Mouse (Mus musculus) liver, embryonic 14.5 days (tissue): ENCODE results near the gene Gpatch2. TPM values are rescaled to one million over a fixed set of nuclear protein-coding genes. Genes with fewer than 3 reads are reported as not detected.

Experiments used
- ATAC-seq: fragments of 200-750 bp; cut with Nextera tagmentation; 2 replicates; pipeline ENCODE4 v1.8.0; 2017; ENCODE audit warnings: moderate number of reproducible peaks, mild to moderate bottlenecking, moderate library complexity; ENCODE audit not compliant: insufficient read depth
- DNase-seq, 3 experiments: peaks; one replicate each; pipeline ENCODE4 v3.0.0-alpha.2; 2012 to 2013; ENCODE audit warnings: low read depth in 3 of 3, low spot score in 3 of 3
- H3K27ac ChIP-seq: fragments of 300-500 bp; sonication (generic); 2 replicates; pipeline ENCODE4 v1.5.1; 2014; ENCODE audit warnings: moderate library complexity, mild to moderate bottlenecking, control low read depth, inconsistent platforms
- H3K27me3 ChIP-seq: fragments of 300-500 bp; sonication (generic); 2 replicates; pipeline ENCODE4 v1.6.1; 2014; ENCODE audit warnings: mild to moderate bottlenecking, low read length, moderate library complexity; ENCODE audit not compliant: control insufficient read depth, insufficient read depth
- H3K36me3 ChIP-seq: fragments of 300-500 bp; sonication (generic); replicated peaks from 2 replicates; pipeline ENCODE4 v1.6.1; 2014; ENCODE audit warnings: low read depth; ENCODE audit not compliant: control insufficient read depth, insufficient read depth
- H3K4me1 ChIP-seq, 2 experiments: fragments of 200-500 bp in 1 of 2; fragments of 300-500 bp in 1 of 2; sonication (generic) in 1 of 2; replicated peaks; 2 replicates each; pipeline ENCODE4 v1.6.1; 2012 to 2014; ENCODE audit warnings: antibody characterized with exemption in 1 of 2, inconsistent platforms in 1 of 2, low read length in 1 of 2; ENCODE audit not compliant: control insufficient read depth in 2 of 2, insufficient read depth in 2 of 2
- H3K4me2 ChIP-seq: fragments of 300-500 bp; sonication (generic); 2 replicates; pipeline ENCODE4 v1.6.1; 2014; ENCODE audit warnings: low read depth, mild to moderate bottlenecking, control low read depth, moderate library complexity
- H3K4me3 ChIP-seq, 2 experiments: fragments of 200-500 bp in 1 of 2; fragments of 300-500 bp in 1 of 2; sonication (generic) in 1 of 2; 2 replicates each; pipeline ENCODE4 v1.5.1; 2012 to 2014; ENCODE audit warnings: low read depth in 2 of 2, low read length in 2 of 2, mild to moderate bottlenecking in 2 of 2, control low read depth in 1 of 2, inconsistent platforms in 1 of 2, moderate library complexity in 1 of 2; ENCODE audit not compliant: insufficient read depth in 1 of 2
- H3K9ac ChIP-seq: fragments of 300-500 bp; sonication (generic); replicated peaks from 2 replicates; pipeline ENCODE4 v1.6.1; 2014; ENCODE audit warnings: mild to moderate bottlenecking, control low read depth, moderate library complexity
- H3K9me3 ChIP-seq: fragments of 300-500 bp; sonication (generic); 2 replicates; pipeline ENCODE4 v1.6.1; 2016; ENCODE audit warnings: low read length, mixed read lengths; ENCODE audit not compliant: control insufficient read depth
- CTCF ChIP-seq: IDR thresholded peaks from 2 replicates; pipeline ENCODE4 v1.5.1; 2016; ENCODE audit warnings: antibody characterized with exemption, low read depth, control low read depth
- EP300 ChIP-seq: IDR thresholded peaks from 2 replicates; pipeline ENCODE4 v1.6.1; 2016; ENCODE audit warnings: antibody characterized with exemption, low read depth
- WGBS: fragments of 180-500 bp; shearing (Covaris S2); extraction: QIAGEN DNeasy Blood & Tissue Kit; methylation state at CpG from one replicate; pipeline ENCODE4 v1.1.7; 2014; ENCODE audit not compliant: insufficient replicate concordance; 5-methylcytosine and 5-hydroxymethylcytosine counted together
- polyA plus RNA-seq, 2 experiments: library from polyadenylated mRNA; depleted of rRNA in 1 of 2; stranded (reverse) in 1 of 2; unstranded in 1 of 2; fragments of >200 nt; fragmentation: Nextera tagmentation in 1 of 2; extraction: Ambion mirVana in 1 of 2; gene quantifications; 2 replicates each; pipeline versions ENCODE4 v1.2.1 to v1.2.3; 2012 to 2014

The Gpatch2 gene
- polyA plus RNA-seq, 2 experiments = 3.3 to 4.0 TPM

- H3K4me1 ChIP-seq = no peaks in the 10 kb centered on the region
- TF ChIP-seq EP300 = no peak
- 53% methylated on average over 6 of the region's 6 CpGs for WGBS
- no peak for DNase-seq
- ATAC-seq = no peak
- H3K27me3 ChIP-seq = no peaks in the 10 kb centered on the region
- no peaks in the 10 kb centered on the region for H3K36me3 ChIP-seq
- no peak overlapping the region for H3K27ac ChIP-seq
- H3K9ac ChIP-seq = no peak overlapping the region
- no peak overlapping the region for H3K4me3 ChIP-seq
- H3K9me3 ChIP-seq = no peaks in the 10 kb centered on the region
- no peak overlapping the region for H3K4me2 ChIP-seq
Observed at GRCm38 (mm10) chr1:187205506-187205905, 9.8 kb upstream of the Gpatch2 start.

GRCm38 (mm10) chr1:187209496-187209895 is 5.8 kb upstream of the Gpatch2 start:
- ATAC-seq = no peak
- H3K4me2 ChIP-seq = no peak overlapping the region
- TF ChIP-seq EP300 (no peak), CTCF (no peak)
- H3K27me3 ChIP-seq = no peaks in the 10 kb centered on the region
- 37% methylated on average over 4 of the region's 4 CpGs for WGBS
- H3K4me1 ChIP-seq = no peaks in the 10 kb centered on the region
- no peaks in the 10 kb centered on the region for H3K36me3 ChIP-seq
- no peak overlapping the region for H3K4me3 ChIP-seq
- H3K27ac ChIP-seq = no peak overlapping the region
- no peak overlapping the region for H3K9ac ChIP-seq
- DNase-seq = no peak
- H3K9me3 ChIP-seq = no peaks in the 10 kb centered on the region

DNA sequence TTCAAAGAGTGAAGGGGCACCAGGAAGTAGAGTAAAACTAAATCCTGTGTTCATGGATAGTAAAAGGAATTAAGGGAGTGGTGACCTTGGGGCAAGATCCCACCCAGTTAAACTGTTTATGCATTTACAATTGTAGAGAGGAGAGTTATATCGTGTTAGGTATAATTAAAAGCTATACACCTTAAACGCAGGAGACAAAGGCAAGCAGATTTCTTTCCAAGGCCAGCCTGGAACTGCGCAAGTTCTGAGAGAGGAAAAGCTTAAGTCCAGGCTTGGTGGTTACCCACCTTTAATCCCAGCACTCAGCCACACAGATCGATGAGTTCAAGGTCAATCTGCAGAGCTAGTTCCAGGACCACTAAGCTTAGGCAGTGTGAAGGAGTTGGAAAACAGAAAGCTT is 4.6 kb upstream of the Gpatch2 start:
- Histone ChIP-seq H3K27ac (no peak overlapping the region), H3K36me3 (no peaks in the 10 kb centered on the region), H3K4me1 (no peaks in the 10 kb centered on the region), H3K9me3 (no peaks in the 10 kb centered on the region), H3K9ac (no peak overlapping the region), H3K4me3 (no peak overlapping the region), H3K4me2 (no peak overlapping the region), H3K27me3 (no peaks in the 10 kb centered on the region)
- no peak for TF ChIP-seq EP300
- TF ChIP-seq CTCF = no peak
- DNase-seq (no peak), ATAC-seq (no peak)
- 54% methylated on average over 4 of the region's 4 CpGs for WGBS

- no peaks in the 10 kb centered on the region for H3K36me3 ChIP-seq
- H3K4me3 ChIP-seq = no peak overlapping the region
- H3K4me1 ChIP-seq = no peaks in the 10 kb centered on the region; a peak in 1 of 4 replicates
- no peak for TF ChIP-seq CTCF
- no peak for TF ChIP-seq EP300
- H3K9me3 ChIP-seq = no peaks in the 10 kb centered on the region
- H3K27me3 ChIP-seq = no peaks in the 10 kb centered on the region
- no peak overlapping the region for H3K27ac ChIP-seq
- no peak overlapping the region for H3K9ac ChIP-seq
- no peak for DNase-seq
- H3K4me2 ChIP-seq = no peak overlapping the region
- no peak for ATAC-seq
- 51% methylated on average over 9 of the region's 9 CpGs for WGBS
Observed at GRCm38 (mm10) chr1:187216620-187217410, 1.5 kb downstream of the Gpatch2 start.

DNA sequence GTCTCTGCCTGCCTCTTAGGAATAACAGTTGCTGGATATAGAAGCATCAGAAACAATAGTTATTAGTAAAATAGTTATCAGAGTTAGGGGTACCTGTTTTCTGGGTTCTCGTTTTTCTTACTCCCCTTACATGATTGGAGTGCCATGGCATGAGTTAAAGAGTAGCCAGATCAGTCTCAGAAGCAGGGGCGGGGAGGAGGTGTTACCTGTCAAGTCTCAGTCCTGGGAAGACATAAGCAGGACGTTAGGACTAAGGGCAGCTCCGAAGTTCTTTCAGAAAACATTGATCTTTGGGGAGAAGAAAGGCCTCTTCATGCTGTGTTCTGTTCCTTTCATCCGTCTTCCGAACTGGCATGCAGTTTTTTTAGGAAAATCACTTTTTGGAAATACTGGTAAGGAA is 5.4 kb downstream of the Gpatch2 start:
- no peak for ATAC-seq
- Histone ChIP-seq H3K36me3 (no peaks in the 10 kb centered on the region), H3K9me3 (no peaks in the 10 kb centered on the region), H3K4me2 (no peak overlapping the region), H3K4me1 (no peaks in the 10 kb centered on the region; a peak in 1 of 4 replicates), H3K9ac (no peak overlapping the region), H3K4me3 (no peak overlapping the region), H3K27ac (no peak overlapping the region), H3K27me3 (no peaks in the 10 kb centered on the region)
- TF ChIP-seq CTCF (no peak), EP300 (no peak)
- 61% methylated on average over 6 of the region's 6 CpGs for WGBS
- no peak for DNase-seq
